Mouse (Mus musculus): ENCODE results near the gene Hsd11b1. TPM values are rescaled to one million over a fixed set of nuclear protein-coding genes. Genes with fewer than 3 reads are reported as not detected.

Hsd11b1 gene
- total and polyA plus RNA-seq, 3 experiments = 2.0 to 6.3 (median 5.7) TPM

GRCm38 (mm10) chr1:193284228-193284779 is 20.4 kb upstream of the Hsd11b1 start:
- H3K79me2 ChIP-seq (replicated peaks; ENCODE audit: control insufficient read depth, extremely low read depth, insufficient read depth, poor library complexity, severe bottlenecking) = no peaks in the 10 kb centered on the region
- H3K4me2 ChIP-seq (ENCODE audit: insufficient read depth, low read depth, poor library complexity, severe bottlenecking) = no peak overlapping the region
- H3K4me1 ChIP-seq (ENCODE audit: control insufficient read depth in 1 of 2, insufficient read depth in 2 of 2) = peaks cover 0 to 4% of the 10 kb centered on the region in 2 experiments; a peak in 1 of 4 replicates
- in situ Hi-C loops (cut with MboI; ENCODE audit: low pct_ligation_motif_present, low pct_unique_long_range_greater_than_20kb, low sequenced_read_pairs) (no loop called here), dilution Hi-C loops (cut with MboI; ENCODE audit: extremely low pct_ligation_motif_present, extremely low pct_unique_long_range_greater_than_20kb, low sequenced_read_pairs) (no loop called here)
- no peak overlapping the region for H3K4me3 ChIP-seq (replicated peaks in 1 of 3; ENCODE audit: low read depth in 2 of 3, low read length in 2 of 3, poor library complexity in 1 of 3)
- H3K9ac ChIP-seq (ENCODE audit: insufficient read depth, low read depth) = no peak overlapping the region
- H3K36me3 ChIP-seq (replicated peaks in 1 of 2; ENCODE audit: control insufficient read depth in 1 of 2, insufficient read depth in 1 of 2, low read length in 1 of 2) = peaks cover 0 to 11% of the 10 kb centered on the region in 2 experiments
- DNase-seq (ENCODE audit: extremely low read depth) = no peak
- H3K27ac ChIP-seq (ENCODE audit: insufficient read depth, low read depth) = no peak overlapping the region
- H3K27me3 ChIP-seq (replicated peaks) = no peaks in the 10 kb centered on the region
- TF ChIP-seq ELF1 (IDR thresholded peaks at IDR 0.05; ENCODE audit: low read depth, low read length) = no peak
- no peaks in the 10 kb centered on the region for H3K9me3 ChIP-seq (replicated peaks; ENCODE audit: low read length)

GRCm38 (mm10) chr1:193281344-193281743 is 17.5 kb upstream of the Hsd11b1 start:
- H3K27me3 ChIP-seq (replicated peaks) = no peaks in the 10 kb centered on the region
- no peak overlapping the region for H3K4me3 ChIP-seq (replicated peaks in 1 of 3; ENCODE audit: low read depth in 2 of 3, low read length in 2 of 3, poor library complexity in 1 of 3)
- peaks cover 0 to 14% of the 10 kb centered on the region in 2 experiments for H3K36me3 ChIP-seq (replicated peaks in 1 of 2; ENCODE audit: control insufficient read depth in 1 of 2, insufficient read depth in 1 of 2, low read length in 1 of 2)
- no peak for DNase-seq (ENCODE audit: extremely low read depth)
- H3K27ac ChIP-seq (ENCODE audit: insufficient read depth, low read depth) = no peak overlapping the region
- H3K9ac ChIP-seq (ENCODE audit: insufficient read depth, low read depth) = no peak overlapping the region
- in situ Hi-C loops (cut with MboI; ENCODE audit: low pct_ligation_motif_present, low pct_unique_long_range_greater_than_20kb, low sequenced_read_pairs) = no loop called here
- H3K4me2 ChIP-seq (ENCODE audit: insufficient read depth, low read depth, poor library complexity, severe bottlenecking) = no peak overlapping the region
- no peaks in the 10 kb centered on the region for H3K79me2 ChIP-seq (replicated peaks; ENCODE audit: control insufficient read depth, extremely low read depth, insufficient read depth, poor library complexity, severe bottlenecking)
- H3K9me3 ChIP-seq (replicated peaks; ENCODE audit: low read length) = no peaks in the 10 kb centered on the region
- dilution Hi-C loops (cut with MboI; ENCODE audit: extremely low pct_ligation_motif_present, extremely low pct_unique_long_range_greater_than_20kb, low sequenced_read_pairs) = no loop called here
- TF ChIP-seq MAZ (IDR thresholded peaks at IDR 0.05; ENCODE audit: low read depth, low read length) (no peak), PAX5 (IDR thresholded peaks at IDR 0.05; ENCODE audit: low read length) (no peak), NELFE (IDR thresholded peaks at IDR 0.05; ENCODE audit: low read depth, low read length) (no peak), E2F4 (IDR thresholded peaks at IDR 0.05; ENCODE audit: insufficient replicate concordance, low read depth, low read length) (no peak), USF1 (IDR thresholded peaks at IDR 0.05; ENCODE audit: low read depth, low read length) (no peak), ZMIZ1 (IDR thresholded peaks at IDR 0.05; ENCODE audit: low read depth, low read length) (no peak), EP300 (IDR thresholded peaks at IDR 0.05; ENCODE audit: low read length) (no peak), CHD1 (IDR thresholded peaks at IDR 0.05; ENCODE audit: low read depth, low read length) (no peak)
- H3K4me1 ChIP-seq (ENCODE audit: control insufficient read depth in 1 of 2, insufficient read depth in 2 of 2) = no peaks in the 10 kb centered on the region

GRCm38 (mm10) chr1:193279492-193279891 is 15.6 kb upstream of the Hsd11b1 start:
- TF ChIP-seq RAD21 (IDR thresholded peaks at IDR 0.05; ENCODE audit: low read depth, low read length) = no peak
- no peak for TF ChIP-seq TBP (conservative IDR thresholded peaks at IDR 0.05; ENCODE audit: low read depth, low read length)
- no peak for TF ChIP-seq ETS1 (conservative IDR thresholded peaks at IDR 0.05; ENCODE audit: low read depth, low read length)
- no peak for TF ChIP-seq NELFE (IDR thresholded peaks at IDR 0.05; ENCODE audit: low read depth, low read length)
- no peak for TF ChIP-seq RCOR1 (conservative IDR thresholded peaks at IDR 0.05; ENCODE audit: low read depth, low read length)
- TF ChIP-seq EP300 (IDR thresholded peaks at IDR 0.05; ENCODE audit: low read length) = no peak
- no peak for TF ChIP-seq SMC3 (IDR thresholded peaks at IDR 0.05; ENCODE audit: low read depth, low read length)
- no peak for TF ChIP-seq BHLHE40 (IDR thresholded peaks at IDR 0.05; ENCODE audit: low read depth, low read length)
- no peak for TF ChIP-seq MYC (IDR thresholded peaks at IDR 0.05; ENCODE audit: low read depth, low read length)
- no peak for TF ChIP-seq ZNF384 (IDR thresholded peaks at IDR 0.05; ENCODE audit: low read depth, low read length)
- no peak for TF ChIP-seq ZKSCAN1 (IDR thresholded peaks at IDR 0.05; ENCODE audit: borderline replicate concordance, low read depth, low read length)
- no peak for TF ChIP-seq MXI1 (IDR thresholded peaks at IDR 0.05; ENCODE audit: low read depth, low read length)
- no peaks in the 10 kb centered on the region for H3K27me3 ChIP-seq (replicated peaks)
- no peak for DNase-seq (ENCODE audit: extremely low read depth)
- no peak overlapping the region for H3K4me3 ChIP-seq (replicated peaks in 1 of 3; ENCODE audit: low read depth in 2 of 3, low read length in 2 of 3, poor library complexity in 1 of 3)
- no peaks in the 10 kb centered on the region for H3K79me2 ChIP-seq (replicated peaks; ENCODE audit: control insufficient read depth, extremely low read depth, insufficient read depth, poor library complexity, severe bottlenecking)
- no peak overlapping the region for H3K4me2 ChIP-seq (ENCODE audit: insufficient read depth, low read depth, poor library complexity, severe bottlenecking)
- peaks cover 4 to 10% of the 10 kb centered on the region in 2 experiments for H3K4me1 ChIP-seq (ENCODE audit: control insufficient read depth in 1 of 2, insufficient read depth in 2 of 2)
- H3K9me3 ChIP-seq (replicated peaks; ENCODE audit: low read length) = no peaks in the 10 kb centered on the region
- no peak overlapping the region for H3K9ac ChIP-seq (ENCODE audit: insufficient read depth, low read depth)
- H3K27ac ChIP-seq (ENCODE audit: insufficient read depth, low read depth) = no peak overlapping the region
- in situ Hi-C loops (cut with MboI; ENCODE audit: low pct_ligation_motif_present, low pct_unique_long_range_greater_than_20kb, low sequenced_read_pairs) (no loop called here), dilution Hi-C loops (cut with MboI; ENCODE audit: extremely low pct_ligation_motif_present, extremely low pct_unique_long_range_greater_than_20kb, low sequenced_read_pairs) (no loop called here)
- peaks cover 0 to 14% of the 10 kb centered on the region in 2 experiments for H3K36me3 ChIP-seq (replicated peaks in 1 of 2; ENCODE audit: control insufficient read depth in 1 of 2, insufficient read depth in 1 of 2, low read length in 1 of 2)
